Mouse (Mus musculus) liver, embryonic 14.5 days (tissue): ENCODE measurements at regions not wholly inside any gene's neighbourhood (a gene's known extent, or its start where the extent isn't known, plus 50 kb on each side); places are given as distances from the start of the nearest gene placed in this dataset.

ENCODE experiments used
- ATAC-seq: fragments of 200-750 bp; cut with Nextera tagmentation; 2 replicates; pipeline ENCODE4 v1.8.0; 2017; ENCODE audit warnings: moderate number of reproducible peaks, mild to moderate bottlenecking, moderate library complexity; ENCODE audit not compliant: insufficient read depth
- DNase-seq, 3 experiments: peaks; one replicate each; pipeline ENCODE4 v3.0.0-alpha.2; 2012 to 2013; ENCODE audit warnings: low read depth in 3 of 3, low spot score in 3 of 3
- H3K27ac ChIP-seq: fragments of 300-500 bp; sonication (generic); 2 replicates; pipeline ENCODE4 v1.5.1; 2014; ENCODE audit warnings: moderate library complexity, mild to moderate bottlenecking, control low read depth, inconsistent platforms
- H3K27me3 ChIP-seq: fragments of 300-500 bp; sonication (generic); 2 replicates; pipeline ENCODE4 v1.6.1; 2014; ENCODE audit warnings: mild to moderate bottlenecking, low read length, moderate library complexity; ENCODE audit not compliant: control insufficient read depth, insufficient read depth
- H3K36me3 ChIP-seq: fragments of 300-500 bp; sonication (generic); replicated peaks from 2 replicates; pipeline ENCODE4 v1.6.1; 2014; ENCODE audit warnings: low read depth; ENCODE audit not compliant: control insufficient read depth, insufficient read depth
- H3K4me1 ChIP-seq, 2 experiments: fragments of 200-500 bp in 1 of 2; fragments of 300-500 bp in 1 of 2; sonication (generic) in 1 of 2; replicated peaks; 2 replicates each; pipeline ENCODE4 v1.6.1; 2012 to 2014; ENCODE audit warnings: antibody characterized with exemption in 1 of 2, inconsistent platforms in 1 of 2, low read length in 1 of 2; ENCODE audit not compliant: control insufficient read depth in 2 of 2, insufficient read depth in 2 of 2
- H3K4me2 ChIP-seq: fragments of 300-500 bp; sonication (generic); 2 replicates; pipeline ENCODE4 v1.6.1; 2014; ENCODE audit warnings: low read depth, mild to moderate bottlenecking, control low read depth, moderate library complexity
- H3K4me3 ChIP-seq, 2 experiments: fragments of 200-500 bp in 1 of 2; fragments of 300-500 bp in 1 of 2; sonication (generic) in 1 of 2; 2 replicates each; pipeline ENCODE4 v1.5.1; 2012 to 2014; ENCODE audit warnings: low read depth in 2 of 2, low read length in 2 of 2, mild to moderate bottlenecking in 2 of 2, control low read depth in 1 of 2, inconsistent platforms in 1 of 2, moderate library complexity in 1 of 2; ENCODE audit not compliant: insufficient read depth in 1 of 2
- H3K9ac ChIP-seq: fragments of 300-500 bp; sonication (generic); replicated peaks from 2 replicates; pipeline ENCODE4 v1.6.1; 2014; ENCODE audit warnings: mild to moderate bottlenecking, control low read depth, moderate library complexity
- H3K9me3 ChIP-seq: fragments of 300-500 bp; sonication (generic); 2 replicates; pipeline ENCODE4 v1.6.1; 2016; ENCODE audit warnings: low read length, mixed read lengths; ENCODE audit not compliant: control insufficient read depth
- CTCF ChIP-seq: IDR thresholded peaks from 2 replicates; pipeline ENCODE4 v1.5.1; 2016; ENCODE audit warnings: antibody characterized with exemption, low read depth, control low read depth
- EP300 ChIP-seq: IDR thresholded peaks from 2 replicates; pipeline ENCODE4 v1.6.1; 2016; ENCODE audit warnings: antibody characterized with exemption, low read depth
- WGBS: fragments of 180-500 bp; shearing (Covaris S2); extraction: QIAGEN DNeasy Blood & Tissue Kit; methylation state at CpG from one replicate; pipeline ENCODE4 v1.1.7; 2014; ENCODE audit not compliant: insufficient replicate concordance; 5-methylcytosine and 5-hydroxymethylcytosine counted together

DNA sequence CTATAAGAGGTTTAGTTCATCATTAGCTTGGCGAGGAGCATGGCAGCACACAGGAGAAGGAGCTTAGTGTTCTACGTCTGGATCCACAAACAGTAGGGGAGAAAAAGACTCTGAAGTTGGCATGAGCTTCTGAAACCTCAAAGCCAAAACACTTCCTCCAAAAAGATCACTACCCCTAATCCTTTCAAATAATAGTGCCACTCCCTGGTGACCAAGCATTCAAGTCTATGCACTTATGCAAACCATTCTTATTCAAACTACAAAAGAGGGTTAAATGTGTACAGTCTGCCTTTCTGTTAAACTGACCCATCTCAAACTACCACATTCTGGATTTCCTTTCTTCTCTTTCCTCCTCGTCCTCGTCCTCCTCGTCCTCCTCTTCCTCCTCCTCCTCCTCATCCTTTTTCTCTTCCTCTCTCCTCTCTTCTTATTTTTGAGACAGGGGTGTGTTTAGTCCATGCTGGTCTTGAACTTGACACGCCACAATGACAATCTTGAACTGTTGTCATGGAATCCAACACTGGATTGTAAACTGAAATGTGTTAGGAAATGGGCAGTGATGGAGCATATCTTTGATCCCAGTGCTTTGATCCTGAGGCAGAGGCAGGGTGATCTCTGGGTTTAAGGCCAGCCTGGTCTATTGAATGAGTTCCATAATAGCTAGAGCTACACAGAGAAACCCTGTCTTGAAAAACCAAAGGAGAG is 1645.9 kb downstream of the A830018L16Rik start:
- no peak overlapping the region for H3K4me2 ChIP-seq
- H3K4me1 ChIP-seq = no peaks in the 10 kb centered on the region
- no peaks in the 10 kb centered on the region for H3K9me3 ChIP-seq
- H3K9ac ChIP-seq = no peak overlapping the region
- H3K4me3 ChIP-seq = no peak overlapping the region
- no peak for TF ChIP-seq EP300
- TF ChIP-seq CTCF = no peak
- H3K36me3 ChIP-seq = no peaks in the 10 kb centered on the region
- no peaks in the 10 kb centered on the region for H3K27me3 ChIP-seq
- ATAC-seq (no peak), DNase-seq (no peak)
- WGBS = 51% methylated on average over 6 of the region's 6 CpGs
- no peak overlapping the region for H3K27ac ChIP-seq
